Mouse (Mus musculus) neural tube, embryonic 15.5 days (tissue): ENCODE results near the gene Gm10322. TPM values are rescaled to one million over a fixed set of nuclear protein-coding genes. Genes with fewer than 3 reads are reported as not detected.

ENCODE experiments used
- ATAC-seq: fragments of 200-750 bp; cut with Nextera tagmentation; 2 replicates; pipeline ENCODE4 v1.8.0; 2017; ENCODE audit warnings: mild to moderate bottlenecking, moderate TSS enrichment, moderate library complexity; ENCODE audit not compliant: low FRiP score
- H3K27ac ChIP-seq: fragments of 300-500 bp; sonication (generic); replicated peaks from 2 replicates; pipeline ENCODE4 v1.5.1; 2015; ENCODE audit warnings: mild to moderate bottlenecking, inconsistent platforms
- H3K27me3 ChIP-seq: fragments of 300-500 bp; sonication (generic); replicated peaks from 2 replicates; pipeline ENCODE4 v1.6.1; 2015; ENCODE audit warnings: inconsistent platforms
- H3K36me3 ChIP-seq: fragments of 300-500 bp; sonication (generic); 2 replicates; pipeline ENCODE4 v1.6.1; 2015; ENCODE audit warnings: inconsistent platforms
- H3K4me1 ChIP-seq: fragments of 300-500 bp; sonication (generic); 2 replicates; pipeline ENCODE4 v1.6.1; 2015; ENCODE audit warnings: inconsistent platforms
- H3K4me2 ChIP-seq: fragments of 300-500 bp; sonication (generic); 2 replicates; pipeline ENCODE4 v1.6.1; 2015; ENCODE audit warnings: inconsistent platforms, mild to moderate bottlenecking, moderate library complexity
- H3K4me3 ChIP-seq: fragments of 300-500 bp; sonication (generic); replicated peaks from 2 replicates; pipeline ENCODE4 v1.5.1; 2015; ENCODE audit warnings: mild to moderate bottlenecking, inconsistent platforms
- H3K9ac ChIP-seq: fragments of 300-500 bp; sonication (generic); replicated peaks from 2 replicates; pipeline ENCODE4 v1.6.1; 2015; ENCODE audit warnings: mild to moderate bottlenecking, inconsistent platforms
- H3K9me3 ChIP-seq: fragments of 300-500 bp; sonication (generic); replicated peaks from 2 replicates; pipeline ENCODE4 v1.6.1; 2016; ENCODE audit warnings: inconsistent platforms
- WGBS: fragments of 180-500 bp; shearing (Covaris S2); methylation state at CpG from one replicate; pipeline ENCODE4 v1.1.7; 2015; ENCODE audit warnings: mixed read lengths; 5-methylcytosine and 5-hydroxymethylcytosine counted together
- polyA plus RNA-seq: library from polyadenylated mRNA; unstranded; fragments of >200 nt; fragmentation: Nextera tagmentation; extraction: Ambion mirVana; gene quantifications from 2 replicates; pipeline ENCODE4 v1.2.1, GENCODE M21; 2015

Gene Gm10322
- polyA plus RNA-seq = not detected in 2 replicates

GRCm38 (mm10) chr10:59615981-59616520, at the start of gene Gm10322:
Gm10322 (plus strand) TSS chr10:59616063.
- no peaks in the 10 kb centered on the region for H3K9me3 ChIP-seq
- under 1% methylated on average over 33 of the region's 51 CpGs for WGBS
- peak within 1 kb of the TSS; percentile 91 for H3K27ac ChIP-seq
- peak within 1 kb of the TSS; percentile 89 for H3K4me3 ChIP-seq
- H3K4me1 ChIP-seq = peaks cover 28% of the 10 kb centered on the region
- peak within 1 kb of the TSS; percentile 98 for H3K9ac ChIP-seq
- no peaks in the 10 kb centered on the region for H3K36me3 ChIP-seq
- peak; percentile 76 for ATAC-seq
- H3K27me3 ChIP-seq = no peaks in the 10 kb centered on the region
- peak within 1 kb of the TSS; percentile 78 for H3K4me2 ChIP-seq

DNA sequence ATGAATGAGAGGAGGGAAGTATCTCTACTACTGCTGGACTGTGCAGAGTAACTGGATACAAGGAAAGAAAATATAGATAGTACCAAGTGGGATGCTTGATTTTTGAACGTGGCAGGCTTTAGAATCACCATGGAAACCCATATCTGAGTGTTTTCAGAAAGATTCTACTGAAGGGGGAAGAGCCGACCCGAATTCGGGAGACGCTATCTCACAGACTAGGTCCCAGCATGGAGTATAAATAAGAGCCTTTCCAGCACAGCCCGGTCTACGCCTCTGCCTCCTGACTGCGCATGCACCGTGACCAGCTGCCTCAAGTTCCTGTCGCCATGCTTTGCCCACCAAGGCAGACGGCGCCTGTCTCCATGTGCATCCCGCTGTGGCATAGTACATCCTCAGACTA, 48.9 kb upstream of the Gm10322 start:
- Histone ChIP-seq H3K4me3 (no peak overlapping the region), H3K4me1 (peaks cover 12% of the 10 kb centered on the region; the same call in 1 of the 2 replicates), H3K4me2 (no peak overlapping the region), H3K27ac (no peak overlapping the region), H3K27me3 (no peaks in the 10 kb centered on the region), H3K9ac (no peak overlapping the region), H3K9me3 (no peaks in the 10 kb centered on the region), H3K36me3 (no peaks in the 10 kb centered on the region)
- 90% methylated on average over 13 of the region's 13 CpGs for WGBS
- no peak for ATAC-seq

DNA sequence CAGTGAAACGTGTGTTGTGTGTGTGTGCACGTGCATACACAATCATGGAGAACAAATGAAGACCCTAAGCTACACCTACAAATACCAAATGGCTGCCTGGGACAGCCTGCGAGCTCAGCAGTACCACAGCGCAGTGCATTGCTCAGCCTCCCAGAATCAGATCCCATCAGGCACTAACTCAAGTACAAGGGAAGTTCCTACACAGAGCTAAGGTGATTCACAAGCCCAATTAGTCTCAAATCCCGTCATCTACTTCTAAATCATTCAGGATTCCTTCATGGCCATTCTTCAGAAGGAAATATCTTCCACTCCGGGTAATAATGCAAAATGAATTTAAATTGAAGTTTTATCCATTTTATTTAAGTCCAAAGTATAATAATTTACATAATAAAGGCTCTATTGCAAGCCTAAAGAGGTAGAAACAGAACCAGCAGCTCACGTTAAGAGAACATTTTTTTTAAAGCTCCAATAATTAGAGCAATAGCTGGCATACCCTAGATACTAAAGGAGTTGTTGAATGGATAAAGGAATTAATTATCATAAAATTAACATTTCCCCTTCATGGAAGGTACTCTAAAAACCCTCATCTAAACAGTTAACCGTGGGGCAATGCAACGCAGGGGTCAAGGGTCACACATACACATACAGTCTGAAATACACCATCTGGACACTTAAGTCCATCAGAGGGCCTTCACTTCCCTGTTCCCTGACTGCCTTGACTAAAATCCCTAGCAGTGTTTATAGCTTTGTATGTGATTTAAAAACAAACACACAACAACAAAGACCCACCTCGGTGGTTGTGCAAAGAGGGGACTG, 47.0 kb upstream of the Gm10322 start:
- H3K9ac ChIP-seq = no peak overlapping the region
- H3K4me2 ChIP-seq = no peak overlapping the region
- WGBS = 66% methylated on average over 10 of the region's 10 CpGs
- H3K4me3 ChIP-seq = no peak overlapping the region
- no peaks in the 10 kb centered on the region for H3K36me3 ChIP-seq
- no peak overlapping the region for H3K27ac ChIP-seq
- no peak for ATAC-seq
- peaks cover 7% of the 10 kb centered on the region; the same call in 1 of the 2 replicates for H3K4me1 ChIP-seq
- no peaks in the 10 kb centered on the region for H3K27me3 ChIP-seq
- no peaks in the 10 kb centered on the region for H3K9me3 ChIP-seq

GRCm38 (mm10) chr10:59569481-59569869, 46.4 kb upstream of the Gm10322 start:
- 86% methylated on average over 1 of the region's 1 CpGs for WGBS
- Histone ChIP-seq H3K27me3 (no peaks in the 10 kb centered on the region), H3K4me1 (peaks cover 7% of the 10 kb centered on the region; the same call in 1 of the 2 replicates), H3K9me3 (no peaks in the 10 kb centered on the region), H3K4me2 (no peak overlapping the region), H3K4me3 (no peak overlapping the region), H3K36me3 (no peaks in the 10 kb centered on the region), H3K27ac (no peak overlapping the region), H3K9ac (no peak overlapping the region)
- no peak for ATAC-seq

GRCm38 (mm10) chr10:59570360-59570759, 45.5 kb upstream of the Gm10322 start:
- Histone ChIP-seq H3K9me3 (no peaks in the 10 kb centered on the region), H3K4me2 (no peak overlapping the region), H3K4me3 (no peak overlapping the region), H3K36me3 (no peaks in the 10 kb centered on the region), H3K9ac (no peak overlapping the region), H3K27ac (0 out of 2 replicates have a peak overlapping the region, but pooled peaks have one; percentile 18), H3K27me3 (no peaks in the 10 kb centered on the region), H3K4me1 (peaks cover 7% of the 10 kb centered on the region; the same call in 1 of the 2 replicates)
- ATAC-seq = no peak
- WGBS = 72% methylated on average over 6 of the region's 6 CpGs

- ATAC-seq = no peak
- Histone ChIP-seq H3K9me3 (no peaks in the 10 kb centered on the region), H3K9ac (no peak overlapping the region), H3K27me3 (no peaks in the 10 kb centered on the region), H3K4me2 (no peak overlapping the region), H3K27ac (0 out of 2 replicates have a peak overlapping the region, but pooled peaks have one; percentile 18), H3K4me3 (no peak overlapping the region), H3K4me1 (peaks cover 7% of the 10 kb centered on the region; the same call in 1 of the 2 replicates), H3K36me3 (no peaks in the 10 kb centered on the region)
- WGBS = 89% methylated on average over 2 of the region's 2 CpGs
Measured at GRCm38 (mm10) chr10:59570780-59571179, 45.1 kb upstream of the Gm10322 start.

DNA sequence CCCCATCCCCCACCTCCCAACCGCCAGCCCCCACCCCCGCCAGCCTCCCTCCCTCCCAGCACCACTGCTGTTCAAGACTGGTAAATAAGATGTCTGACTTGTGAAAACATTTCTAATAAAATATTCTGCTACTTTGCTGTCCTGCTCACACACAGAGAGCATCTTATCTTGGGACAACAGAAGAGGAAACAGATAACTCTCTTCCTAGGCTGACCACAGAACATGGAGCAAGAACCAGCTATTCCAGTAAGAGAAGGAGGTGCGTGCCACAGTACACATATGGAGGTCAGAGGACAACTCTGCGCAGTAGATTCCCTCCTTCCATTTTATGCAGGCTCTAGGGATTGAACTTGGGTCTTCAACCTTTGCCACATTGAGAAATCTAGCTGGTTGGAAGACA, 44.6 kb upstream of the Gm10322 start:
- no peaks in the 10 kb centered on the region for H3K36me3 ChIP-seq
- WGBS = 96% methylated on average over 4 of the region's 4 CpGs
- ATAC-seq = no peak

GRCm38 (mm10) chr10:59571964-59572363, 43.9 kb upstream of the Gm10322 start:
- no peaks in the 10 kb centered on the region for H3K27me3 ChIP-seq
- no peaks in the 10 kb centered on the region for H3K36me3 ChIP-seq
- H3K27ac ChIP-seq = no peak overlapping the region
- 0 out of 2 replicates have a peak, but pooled peaks cover 6% of the 10 kb centered on the region for H3K4me1 ChIP-seq
- no peak overlapping the region for H3K4me3 ChIP-seq
- no peak overlapping the region for H3K9ac ChIP-seq
- H3K9me3 ChIP-seq = no peaks in the 10 kb centered on the region
- ATAC-seq = no peak
- H3K4me2 ChIP-seq = no peak overlapping the region
- WGBS = 85% methylated on average over 5 of the region's 5 CpGs

More for the DNA sequence above, 44.6 kb upstream of the Gm10322 start:
- H3K4me1 ChIP-seq = peaks cover 2% of the 10 kb centered on the region; the same call in 1 of the 2 replicates
- H3K27me3 ChIP-seq = no peaks in the 10 kb centered on the region
- H3K9ac ChIP-seq = no peak overlapping the region
- no peaks in the 10 kb centered on the region for H3K9me3 ChIP-seq
- H3K27ac ChIP-seq = no peak overlapping the region
- no peak overlapping the region for H3K4me3 ChIP-seq
- H3K4me2 ChIP-seq = no peak overlapping the region

GRCm38 (mm10) chr10:59576305-59576704, 39.6 kb upstream of the Gm10322 start:
- no peaks in the 10 kb centered on the region for H3K27me3 ChIP-seq
- 55% methylated on average over 5 of the region's 5 CpGs for WGBS

DNA sequence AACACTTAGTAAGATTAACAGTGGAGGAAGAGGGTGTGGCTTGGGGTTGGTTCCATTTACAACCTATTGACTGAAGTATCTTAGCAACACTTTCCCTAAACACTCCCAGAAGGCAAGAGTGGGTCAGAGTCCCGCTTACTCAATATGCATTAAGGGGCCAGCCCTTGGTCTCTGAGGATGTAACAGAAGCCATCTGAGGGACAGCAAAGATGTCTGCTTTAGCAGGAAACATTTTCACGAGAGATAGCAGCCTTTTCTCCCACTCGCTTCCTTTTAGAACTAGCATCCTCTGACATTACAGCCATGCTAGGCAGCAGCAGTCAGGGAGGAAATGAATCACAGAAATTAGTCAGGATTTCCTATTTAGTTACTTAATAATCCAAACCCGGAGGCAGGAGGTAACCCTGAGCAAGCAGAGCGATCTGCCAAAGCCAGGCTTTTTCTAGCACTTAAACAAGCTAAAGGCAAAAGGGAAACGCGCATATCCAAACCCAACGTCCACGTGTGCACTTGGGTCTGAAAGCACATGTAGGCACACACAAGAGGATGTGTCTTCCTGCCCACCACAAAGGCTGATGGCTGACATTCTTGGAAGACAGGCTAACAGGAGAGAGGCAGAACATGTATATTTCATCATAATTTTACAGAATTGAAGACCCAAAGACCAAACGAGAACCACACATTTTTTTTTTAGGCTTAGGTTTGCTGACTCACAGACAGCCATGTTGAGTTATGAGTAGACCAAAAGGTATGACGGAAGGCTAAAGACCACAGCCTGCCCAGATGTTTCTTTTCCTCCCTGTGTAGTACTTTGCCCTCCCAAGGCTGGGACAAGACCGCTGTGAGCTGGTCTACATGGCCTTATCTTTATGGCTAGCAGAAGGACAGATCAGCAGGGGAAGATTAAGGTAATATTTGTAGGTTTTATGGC, 37.7 kb upstream of the Gm10322 start:
- no peaks in the 10 kb centered on the region for H3K9me3 ChIP-seq
- peak overlapping the region; percentile 18 for H3K27ac ChIP-seq
- H3K36me3 ChIP-seq = no peaks in the 10 kb centered on the region
- H3K27me3 ChIP-seq = no peaks in the 10 kb centered on the region
- WGBS = 56% methylated on average over 12 of the region's 12 CpGs
- no peak for ATAC-seq
- H3K9ac ChIP-seq = no peak overlapping the region
- H3K4me1 ChIP-seq = peaks cover 22% of the 10 kb centered on the region
- no peak overlapping the region for H3K4me3 ChIP-seq
- H3K4me2 ChIP-seq = peak overlapping the region; percentile 19; the same call in 1 of the 2 replicates

More at GRCm38 (mm10) chr10:59576305-59576704, 39.6 kb upstream of the Gm10322 start:
- no peak overlapping the region for H3K27ac ChIP-seq
- H3K9me3 ChIP-seq = no peaks in the 10 kb centered on the region
- H3K36me3 ChIP-seq = no peaks in the 10 kb centered on the region
- H3K9ac ChIP-seq = no peak overlapping the region
- no peak overlapping the region for H3K4me3 ChIP-seq
- H3K4me1 ChIP-seq = peaks cover 22% of the 10 kb centered on the region
- no peak overlapping the region for H3K4me2 ChIP-seq
- ATAC-seq = no peak

- H3K27ac ChIP-seq = no peak overlapping the region
- H3K4me2 ChIP-seq = no peak overlapping the region
- no peaks in the 10 kb centered on the region for H3K36me3 ChIP-seq
- peaks cover 22% of the 10 kb centered on the region for H3K4me1 ChIP-seq
- H3K27me3 ChIP-seq = no peaks in the 10 kb centered on the region
- no peak overlapping the region for H3K9ac ChIP-seq
- WGBS = 89% methylated on average over 3 of the region's 3 CpGs
- no peak overlapping the region for H3K4me3 ChIP-seq
- no peak for ATAC-seq
- no peaks in the 10 kb centered on the region for H3K9me3 ChIP-seq
Measured at GRCm38 (mm10) chr10:59579645-59580044, 36.2 kb upstream of the Gm10322 start.
